Mouse (Mus musculus) liver, adult 2 months (tissue): ENCODE data around the gene Mrpl43. TPM values are rescaled to one million over a fixed set of nuclear protein-coding genes. Genes with fewer than 3 reads are reported as not detected.

ENCODE experiments used
- DNase-seq: peaks from one replicate; pipeline ENCODE4 v3.0.0-alpha.2; 2011; ENCODE audit warnings: low read depth, low spot score; ENCODE audit errors: extremely low read depth
- H3K27ac ChIP-seq: fragments of 200-500 bp; replicated peaks from 2 replicates; pipeline ENCODE4 v1.5.1; 2012; ENCODE audit warnings: low read depth, mild to moderate bottlenecking, control low read depth, inconsistent platforms, low read length; ENCODE audit not compliant: insufficient read depth
- H3K27me3 ChIP-seq: fragments of 200-500 bp; 2 replicates; pipeline ENCODE4 v1.6.1; 2012; ENCODE audit warnings: mild to moderate bottlenecking, moderate library complexity, low read length, inconsistent platforms; ENCODE audit not compliant: control insufficient read depth, insufficient read depth
- H3K36me3 ChIP-seq: fragments of 200-500 bp; 2 replicates; pipeline ENCODE4 v1.6.1; 2012; ENCODE audit warnings: low read length, inconsistent platforms; ENCODE audit not compliant: control insufficient read depth, insufficient read depth
- H3K4me1 ChIP-seq: fragments of 200-500 bp; 2 replicates; pipeline ENCODE4 v1.6.1; 2011; ENCODE audit warnings: low read length; ENCODE audit not compliant: control insufficient read depth, insufficient read depth
- H3K4me3 ChIP-seq: fragments of 200-500 bp; 2 replicates; pipeline ENCODE4 v1.5.1; 2011; ENCODE audit warnings: low read depth, mild to moderate bottlenecking, control low read depth, low read length, moderate library complexity; ENCODE audit not compliant: insufficient read depth
- H3K79me2 ChIP-seq: fragments of 200-500 bp; 2 replicates; pipeline ENCODE4 v1.6.1; 2012; ENCODE audit warnings: inconsistent platforms, mild to moderate bottlenecking, low read length, moderate library complexity; ENCODE audit not compliant: control insufficient read depth, insufficient read depth
- H3K9ac ChIP-seq: fragments of 200-500 bp; 2 replicates; pipeline ENCODE4 v1.6.1; 2012; ENCODE audit warnings: low read depth, mild to moderate bottlenecking, control low read depth, inconsistent platforms, low read length
- CTCF ChIP-seq: fragments of 200-500 bp; IDR thresholded peaks from 2 replicates; pipeline ENCODE4 v1.5.1; 2011; ENCODE audit warnings: low read depth, low read length, control low read depth
- POLR2A ChIP-seq: fragments of 200-500 bp; IDR thresholded peaks from 2 replicates; pipeline ENCODE4 v1.6.1; 2011; ENCODE audit warnings: low read length, control low read depth; ENCODE audit not compliant: insufficient read depth; ENCODE audit errors: extremely low read depth
- WGBS: fragments of 180-500 bp; shearing (Covaris S2); methylation state at CpG from one replicate; pipeline ENCODE4 v1.1.7; 2018; 5-methylcytosine and 5-hydroxymethylcytosine counted together
- polyA plus RNA-seq: library from polyadenylated mRNA; depleted of rRNA; stranded (reverse); fragments of >200 nt; gene quantifications from 2 replicates; pipeline ENCODE4 v1.2.3, GENCODE M21; 2012
- total RNA-seq: library from RNA; depleted of rRNA; stranded (reverse); fragments of >200 nt; gene quantifications from 2 replicates; pipeline ENCODE4 v1.2.3, GENCODE M21; 2014

Mrpl43 gene
- total and polyA plus RNA-seq, 2 experiments: 26.6 to 76.2 TPM

DNA sequence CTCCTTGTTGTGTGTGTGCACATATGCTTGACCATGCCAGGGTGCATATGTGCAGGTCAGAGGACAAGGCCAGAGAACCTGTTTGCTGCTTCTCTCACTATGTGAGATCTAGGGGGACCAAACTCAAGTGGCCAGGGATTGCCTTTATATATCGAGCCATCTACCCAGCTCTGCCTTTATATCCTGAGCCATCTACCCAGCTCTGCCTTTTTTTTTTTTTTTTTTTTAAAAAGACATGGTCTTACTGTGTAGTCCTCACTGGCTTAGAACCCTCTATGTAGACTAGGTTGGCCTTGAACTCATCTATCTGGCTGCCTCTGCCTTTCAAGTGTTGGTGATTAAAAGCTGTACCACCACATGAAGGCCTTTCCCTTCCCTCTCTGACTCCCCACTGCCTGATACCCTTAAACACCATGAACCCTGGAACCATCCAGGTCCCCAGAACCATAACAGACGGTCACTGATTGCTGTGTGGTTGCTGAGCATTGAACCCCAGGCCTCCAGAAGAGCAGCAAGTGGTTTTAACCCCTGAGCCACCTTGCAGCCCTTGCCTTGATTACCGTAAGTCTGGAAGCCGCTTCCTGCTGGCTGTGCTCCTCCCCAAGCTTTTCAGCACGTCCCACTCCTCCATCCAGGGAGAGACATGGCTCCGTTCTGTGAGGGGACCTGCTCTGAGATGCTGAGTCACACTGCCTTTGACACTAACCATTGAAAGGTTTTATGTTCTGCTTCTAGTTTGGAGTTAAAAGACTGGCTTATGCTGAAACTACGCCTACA is 2.3 kb downstream of the Mrpl43 start:
- no peak overlapping the region for H3K27ac ChIP-seq
- H3K4me1 ChIP-seq: peaks cover 15% of the 10 kb centered on the region
- peaks cover 16% of the 10 kb centered on the region; the same call in 1 of the 2 replicates for H3K36me3 ChIP-seq
- peak; percentile 24 for DNase-seq
- no peaks in the 10 kb centered on the region for H3K79me2 ChIP-seq
- no peak overlapping the region for H3K9ac ChIP-seq
- H3K4me3 ChIP-seq: no peak overlapping the region
- 80% methylated on average over 7 of the region's 7 CpGs for WGBS
- no peak for TF ChIP-seq CTCF
- TF ChIP-seq POLR2A: no peak
- H3K27me3 ChIP-seq: no peaks in the 10 kb centered on the region

GRCm38 (mm10) chr19:45002301-45002700 is 3.9 kb downstream of the Mrpl43 start:
- H3K79me2 ChIP-seq: no peaks in the 10 kb centered on the region
- no peaks in the 10 kb centered on the region for H3K27me3 ChIP-seq
- H3K27ac ChIP-seq: no peak overlapping the region
- H3K4me3 ChIP-seq: no peak overlapping the region
- no peak overlapping the region for H3K9ac ChIP-seq
- TF ChIP-seq CTCF (no peak; the same call in 1 of the 2 replicates), POLR2A (no peak)
- H3K36me3 ChIP-seq: peaks cover 24% of the 10 kb centered on the region
- peaks cover 10% of the 10 kb centered on the region for H3K4me1 ChIP-seq
- no peak for DNase-seq
- 62% methylated on average over 3 of the region's 3 CpGs for WGBS

- no peak overlapping the region for H3K9ac ChIP-seq
- H3K4me1 ChIP-seq: peaks cover 2% of the 10 kb centered on the region
- DNase-seq: no peak
- peaks cover 36% of the 10 kb centered on the region for H3K36me3 ChIP-seq
- H3K79me2 ChIP-seq: no peaks in the 10 kb centered on the region
- 83% methylated on average over 8 of the region's 8 CpGs for WGBS
- H3K27me3 ChIP-seq: no peaks in the 10 kb centered on the region
- TF ChIP-seq CTCF (no peak), POLR2A (no peak)
- no peak overlapping the region for H3K27ac ChIP-seq
- H3K4me3 ChIP-seq: no peak overlapping the region
These were observed 6.6 kb downstream of the Mrpl43 start for GRCm38 (mm10) chr19:44999647-45000046.

- peaks cover 4% of the 10 kb centered on the region for H3K4me1 ChIP-seq
- H3K27ac ChIP-seq: no peak overlapping the region
- TF ChIP-seq CTCF: no peak
- DNase-seq: no peak
- no peak overlapping the region for H3K9ac ChIP-seq
- no peak overlapping the region for H3K4me3 ChIP-seq
- H3K36me3 ChIP-seq: peaks cover 45% of the 10 kb centered on the region
- 85% methylated on average over 11 of the region's 11 CpGs for WGBS
- H3K79me2 ChIP-seq: no peaks in the 10 kb centered on the region
- no peaks in the 10 kb centered on the region for H3K27me3 ChIP-seq
These were observed 8.5 kb downstream of the Mrpl43 start for GRCm38 (mm10) chr19:44997786-44998185.

DNA sequence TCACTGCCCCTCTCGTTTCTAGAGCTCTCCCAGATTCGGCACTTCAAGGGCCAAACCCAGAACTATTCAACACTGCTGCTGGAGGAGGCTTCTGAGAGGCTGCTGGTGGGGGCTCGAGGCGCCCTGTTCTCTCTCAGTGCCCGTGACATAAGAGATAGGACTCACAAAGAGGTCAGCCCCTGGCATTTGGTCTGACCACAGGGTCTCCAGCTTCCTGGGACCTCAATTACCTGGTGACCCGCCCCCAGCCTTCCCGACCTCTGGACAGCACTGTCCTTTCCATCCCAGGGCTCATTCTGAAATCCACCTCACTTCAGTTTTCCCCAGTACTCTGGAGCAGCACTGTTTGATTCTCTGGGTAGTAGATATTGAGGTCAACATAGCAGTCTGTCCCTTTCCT is 13.5 kb downstream of the Mrpl43 start:
- Histone ChIP-seq H3K36me3 (peaks cover 26% of the 10 kb centered on the region), H3K4me3 (no peak overlapping the region), H3K9ac (no peak overlapping the region), H3K27me3 (no peaks in the 10 kb centered on the region), H3K79me2 (peaks cover 3% of the 10 kb centered on the region; the same call in 1 of the 2 replicates), H3K4me1 (peaks cover 22% of the 10 kb centered on the region), H3K27ac (peak overlapping the region; percentile 99)
- DNase-seq: no peak
- no peak for TF ChIP-seq POLR2A
- no peak for TF ChIP-seq CTCF
- whole genome bisulfite sequencing: 56% methylated on average over 7 of the region's 7 CpGs

DNA sequence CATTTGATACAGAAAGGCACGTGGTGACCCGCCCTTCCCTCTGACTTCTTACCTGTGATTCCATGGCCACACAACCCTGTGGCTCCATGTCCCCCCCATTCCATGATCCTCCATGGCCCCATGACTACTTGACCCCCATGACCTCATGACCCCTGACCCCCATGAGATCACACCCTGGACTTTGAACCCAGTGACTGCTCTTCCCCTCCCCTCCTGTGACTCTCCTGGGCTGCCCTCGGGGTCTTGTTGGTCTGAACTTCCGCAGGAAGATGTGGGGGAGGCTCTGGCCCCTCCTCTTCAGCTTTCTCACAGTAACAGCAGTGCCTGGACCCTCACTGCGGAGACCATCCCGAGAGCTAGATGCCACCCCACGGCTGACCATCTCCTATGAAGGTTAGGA is 14.0 kb downstream of the Mrpl43 start:
- DNase-seq: peak; percentile 65
- Histone ChIP-seq H3K27me3 (no peaks in the 10 kb centered on the region), H3K4me3 (no peak overlapping the region), H3K27ac (peak overlapping the region; percentile 99), H3K36me3 (peaks cover 24% of the 10 kb centered on the region), H3K9ac (0 out of 2 replicates have a peak overlapping the region, but pooled peaks have one; percentile 20), H3K4me1 (peaks cover 23% of the 10 kb centered on the region), H3K79me2 (peaks cover 3% of the 10 kb centered on the region; the same call in 1 of the 2 replicates)
- TF ChIP-seq POLR2A (no peak), CTCF (no peak)
- 33% methylated on average over 7 of the region's 7 CpGs for WGBS
